Mouse (Mus musculus): ENCODE measurements around the gene Pcgf3. TPM values are rescaled to one million over a fixed set of nuclear protein-coding genes. Genes with fewer than 3 reads are reported as not detected.
A peak's percentile ranks its signal among the peaks of the same experiment; 100 is the strongest.

Pcgf3 gene
- polyA plus RNA-seq (2012; rRNA removed), result 3.1 and 3.9 TPM in 2 replicates

DNA sequence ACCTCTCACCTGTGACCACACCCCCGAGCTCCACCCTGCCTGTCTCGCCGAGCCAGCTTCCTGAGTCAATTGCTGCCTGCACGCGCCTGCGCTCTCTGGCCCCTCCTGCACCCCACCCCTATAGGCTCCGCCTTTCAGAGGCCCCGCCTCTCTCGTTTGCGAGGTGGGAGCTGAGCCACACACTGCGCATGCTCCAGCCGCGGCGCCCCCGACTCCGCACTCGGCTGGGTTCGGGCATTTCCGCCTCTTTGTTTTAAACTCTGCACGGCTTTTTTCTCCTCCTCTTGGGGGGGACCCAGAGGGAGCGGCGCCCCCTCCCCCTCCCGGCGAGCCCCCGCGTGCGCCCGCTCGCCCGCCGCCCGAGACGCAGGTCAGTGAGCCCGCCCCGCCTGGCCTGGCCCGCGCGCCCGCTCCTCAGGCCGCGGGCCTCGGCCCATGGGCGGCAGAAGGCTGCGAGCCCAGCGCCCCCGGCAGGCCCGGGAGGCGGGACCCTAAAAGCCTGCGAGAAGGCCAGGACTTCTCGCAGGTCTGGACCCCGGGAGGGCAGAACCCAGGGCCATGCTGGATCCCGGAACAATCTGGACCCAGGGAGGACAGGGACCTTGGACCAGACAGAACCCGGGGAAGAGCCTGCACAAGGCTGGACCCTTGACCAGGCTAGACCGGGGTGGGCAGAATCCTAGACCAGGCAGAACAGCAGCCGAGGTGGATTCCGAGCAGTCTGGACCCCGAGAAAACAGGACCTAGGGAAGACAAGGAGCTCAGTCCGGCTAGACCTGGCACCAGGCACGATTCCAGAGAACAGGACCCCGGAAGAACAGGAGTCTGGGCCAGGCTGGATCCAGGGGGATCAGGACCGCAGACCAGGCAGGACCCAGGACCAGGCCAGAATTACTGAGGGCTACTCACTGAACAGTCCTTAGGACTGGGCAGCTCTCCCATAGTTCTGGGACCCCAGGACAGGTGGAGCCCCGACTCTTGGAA is at the start of gene Pcgf3:
TSS of gene Pcgf3 (plus strand) at position 151 of the 984 bp plus-strand sequence.
- 0 out of 2 replicates have a peak, but pooled peaks have one; percentile 8 for TF ChIP-seq POLR2A (IDR thresholded peaks at IDR 0.05; ENCODE audit: low read depth, low read length)
- TF ChIP-seq CTCF (IDR thresholded peaks at IDR 0.05; ENCODE audit: extremely low read depth, insufficient read depth, insufficient read length, insufficient replicate concordance), result no peak
- Histone ChIP-seq H3K4me3 (ENCODE audit: extremely low read depth, insufficient read depth, insufficient read length) (peak within 1 kb of the TSS; percentile 63), H3K36me3 (ENCODE audit: control insufficient read depth, insufficient read depth, low read length) (no peaks in the 10 kb centered on the region), H3K27me3 (ENCODE audit: control insufficient read depth, insufficient read depth, low read length) (no peaks in the 10 kb centered on the region), H3K27ac (ENCODE audit: insufficient read depth, low read length) (no peak within 1 kb of the TSS), H3K4me1 (ENCODE audit: control insufficient read depth, insufficient read depth, insufficient read length) (peaks cover 13% of the 10 kb centered on the region; the same call in 1 of the 2 replicates)
- DNase-seq (ENCODE audit: low read depth in 1 of 2, low spot score in 2 of 2), result peak; percentile 87 to 99
- 2% methylated on average over 57 of the region's 62 CpGs for WGBS

DNA sequence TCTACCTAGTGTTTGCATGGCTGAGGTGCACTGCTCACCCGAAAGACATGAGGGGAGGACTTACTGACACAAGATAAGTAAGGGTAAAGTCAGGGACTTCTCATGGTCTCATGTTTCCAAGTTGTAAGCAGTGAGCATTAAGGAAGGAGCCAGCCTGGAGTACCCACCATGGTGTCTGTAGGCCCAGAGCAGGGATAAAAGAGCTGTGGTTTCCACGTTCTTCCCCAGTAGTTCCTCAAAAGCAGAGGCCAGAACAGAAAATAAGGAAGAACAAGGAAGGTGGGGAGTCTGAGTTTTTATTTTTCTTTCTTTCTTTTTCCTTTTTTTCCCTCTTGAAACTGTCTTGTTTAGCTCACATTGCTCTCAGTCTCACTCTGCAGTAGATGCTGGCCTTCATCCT is 46.3 kb upstream of the Pcgf3 start:
- H3K4me1 ChIP-seq (ENCODE audit: control insufficient read depth, insufficient read depth, insufficient read length), result no peaks in the 10 kb centered on the region
- no peak overlapping the region for H3K4me3 ChIP-seq (ENCODE audit: extremely low read depth, insufficient read depth, insufficient read length)
- DNase-seq (ENCODE audit: low read depth in 1 of 2, low spot score in 2 of 2), result no peak
- H3K27me3 ChIP-seq (ENCODE audit: control insufficient read depth, insufficient read depth, low read length), result no peaks in the 10 kb centered on the region
- no peaks in the 10 kb centered on the region for H3K36me3 ChIP-seq (ENCODE audit: control insufficient read depth, insufficient read depth, low read length)
- 58% methylated on average over 2 of the region's 2 CpGs for WGBS
- no peak for TF ChIP-seq POLR2A (IDR thresholded peaks at IDR 0.05; ENCODE audit: low read depth, low read length)
- no peak overlapping the region for H3K27ac ChIP-seq (ENCODE audit: insufficient read depth, low read length)

DNA sequence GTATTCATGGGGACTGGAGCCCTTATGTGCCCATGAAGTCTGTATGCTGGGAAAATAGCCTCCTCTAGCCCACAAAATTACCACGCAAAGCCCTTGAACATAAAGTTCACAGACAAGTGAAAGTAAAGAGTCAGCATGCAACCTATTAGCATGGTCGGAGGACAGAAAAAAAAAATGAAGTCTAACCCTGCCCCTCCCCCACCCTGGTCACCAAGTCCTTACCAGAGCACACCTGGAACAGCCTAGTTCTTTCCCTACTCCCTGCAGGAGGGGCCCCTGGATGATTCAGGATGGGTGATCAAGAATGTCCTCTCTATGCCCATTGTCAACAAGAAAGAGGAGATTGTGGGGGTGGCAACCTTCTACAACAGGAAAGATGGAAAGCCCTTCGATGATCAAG is 38.3 kb upstream of the Pcgf3 start:
- H3K27me3 ChIP-seq (ENCODE audit: control insufficient read depth, insufficient read depth, low read length), result no peaks in the 10 kb centered on the region
- no peaks in the 10 kb centered on the region for H3K4me1 ChIP-seq (ENCODE audit: control insufficient read depth, insufficient read depth, insufficient read length)
- 79% methylated on average over 3 of the region's 3 CpGs for WGBS
- no peak overlapping the region for H3K4me3 ChIP-seq (ENCODE audit: extremely low read depth, insufficient read depth, insufficient read length)
- TF ChIP-seq POLR2A (IDR thresholded peaks at IDR 0.05; ENCODE audit: low read depth, low read length), result no peak
- no peak for TF ChIP-seq CTCF (IDR thresholded peaks at IDR 0.05; ENCODE audit: extremely low read depth, insufficient read depth, insufficient read length, insufficient replicate concordance)
- DNase-seq (ENCODE audit: low read depth in 1 of 2, low spot score in 2 of 2), result no peak
- H3K36me3 ChIP-seq (ENCODE audit: control insufficient read depth, insufficient read depth, low read length), result no peaks in the 10 kb centered on the region
- H3K27ac ChIP-seq (ENCODE audit: insufficient read depth, low read length), result no peak overlapping the region

DNA sequence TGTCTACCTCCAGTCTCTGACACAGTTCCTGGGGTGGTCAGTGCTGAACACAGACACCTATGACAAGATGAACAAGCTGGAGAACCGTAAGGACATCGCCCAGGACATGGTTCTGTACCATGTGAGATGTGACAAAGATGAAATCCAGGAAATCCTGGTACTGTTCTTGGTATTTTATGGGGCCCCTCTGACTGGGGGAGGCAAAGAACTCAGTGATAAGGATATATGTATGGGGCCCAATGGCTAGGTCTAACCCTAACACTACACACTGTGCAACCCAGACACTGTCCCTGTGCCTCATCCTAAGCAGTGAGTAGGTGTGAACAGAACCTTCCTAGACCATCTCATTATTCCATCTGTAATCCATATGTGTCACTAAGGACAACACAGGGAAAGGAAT is 37.6 kb upstream of the Pcgf3 start:
- TF ChIP-seq POLR2A (IDR thresholded peaks at IDR 0.05; ENCODE audit: low read depth, low read length) (no peak), CTCF (IDR thresholded peaks at IDR 0.05; ENCODE audit: extremely low read depth, insufficient read depth, insufficient read length, insufficient replicate concordance) (no peak)

DNA sequence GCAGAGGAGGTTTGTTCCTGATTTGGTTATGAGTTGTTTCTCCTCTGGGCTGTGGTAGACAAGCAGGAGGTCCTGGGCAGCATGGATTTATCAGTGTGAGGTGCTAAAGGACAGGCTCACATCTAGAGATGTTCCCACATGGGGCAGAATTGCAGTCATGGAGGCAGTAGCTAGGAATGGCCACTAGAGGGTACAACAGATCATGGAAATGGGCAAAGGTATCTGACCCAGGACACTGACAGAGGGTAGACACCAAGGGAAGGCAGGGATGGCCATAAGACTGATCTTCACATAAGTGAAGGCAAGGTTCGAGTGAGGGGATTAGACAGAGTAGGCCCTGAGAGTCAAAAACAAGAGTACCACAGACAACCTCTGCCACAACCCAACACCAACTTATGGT is 33.8 kb upstream of the Pcgf3 start:
- H3K4me1 ChIP-seq (ENCODE audit: control insufficient read depth, insufficient read depth, insufficient read length), result no peaks in the 10 kb centered on the region
- TF ChIP-seq POLR2A (IDR thresholded peaks at IDR 0.05; ENCODE audit: low read depth, low read length), result no peak
- TF ChIP-seq CTCF (IDR thresholded peaks at IDR 0.05; ENCODE audit: extremely low read depth, insufficient read depth, insufficient read length, insufficient replicate concordance), result peak; percentile 46; the same call in 1 of the 2 replicates
- no peak overlapping the region for H3K27ac ChIP-seq (ENCODE audit: insufficient read depth, low read length)
- WGBS, result 68% methylated on average over 1 of the region's 1 CpGs
- DNase-seq (ENCODE audit: low read depth in 1 of 2, low spot score in 2 of 2), result peak; percentile 3 to 34
- H3K36me3 ChIP-seq (ENCODE audit: control insufficient read depth, insufficient read depth, low read length), result peaks cover 4% of the 10 kb centered on the region; the same call in 1 of the 2 replicates
- H3K27me3 ChIP-seq (ENCODE audit: control insufficient read depth, insufficient read depth, low read length), result no peaks in the 10 kb centered on the region
- no peak overlapping the region for H3K4me3 ChIP-seq (ENCODE audit: extremely low read depth, insufficient read depth, insufficient read length)

More for the DNA sequence above, 37.6 kb upstream of the Pcgf3 start:
- H3K4me3 ChIP-seq (ENCODE audit: extremely low read depth, insufficient read depth, insufficient read length), result no peak overlapping the region
- H3K27me3 ChIP-seq (ENCODE audit: control insufficient read depth, insufficient read depth, low read length), result no peaks in the 10 kb centered on the region
- DNase-seq (ENCODE audit: low read depth in 1 of 2, low spot score in 2 of 2), result no peak
- H3K36me3 ChIP-seq (ENCODE audit: control insufficient read depth, insufficient read depth, low read length), result no peaks in the 10 kb centered on the region
- no peak overlapping the region for H3K27ac ChIP-seq (ENCODE audit: insufficient read depth, low read length)
- H3K4me1 ChIP-seq (ENCODE audit: control insufficient read depth, insufficient read depth, insufficient read length), result no peaks in the 10 kb centered on the region
- 91% methylated on average over 2 of the region's 2 CpGs for WGBS

DNA sequence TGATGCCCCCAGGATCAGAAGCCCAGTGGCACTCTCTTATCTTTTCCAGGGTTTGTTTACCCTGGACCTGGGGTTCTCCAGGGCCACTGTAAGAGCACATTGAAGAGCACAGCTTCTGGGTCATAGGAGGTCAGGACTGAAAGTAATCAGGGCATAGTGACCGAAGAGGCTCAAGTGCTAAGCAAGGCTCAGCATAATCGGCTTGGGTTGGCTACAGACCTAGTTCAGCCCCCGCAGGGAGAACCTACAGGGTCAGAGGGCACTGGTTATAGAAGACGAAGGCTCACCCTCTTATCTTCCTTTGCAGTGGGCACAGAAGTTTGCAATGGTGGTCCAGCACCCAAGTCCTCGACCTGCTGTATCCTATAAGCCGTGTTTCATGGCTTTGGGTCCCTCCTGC is 29.8 kb upstream of the Pcgf3 start:
- H3K27me3 ChIP-seq (ENCODE audit: control insufficient read depth, insufficient read depth, low read length), result no peaks in the 10 kb centered on the region
- H3K27ac ChIP-seq (ENCODE audit: insufficient read depth, low read length), result no peak overlapping the region
- no peak for DNase-seq (ENCODE audit: low read depth in 1 of 2, low spot score in 2 of 2)
- TF ChIP-seq POLR2A (IDR thresholded peaks at IDR 0.05; ENCODE audit: low read depth, low read length) (no peak), CTCF (IDR thresholded peaks at IDR 0.05; ENCODE audit: extremely low read depth, insufficient read depth, insufficient read length, insufficient replicate concordance) (no peak)
- H3K36me3 ChIP-seq (ENCODE audit: control insufficient read depth, insufficient read depth, low read length), result peaks cover 4% of the 10 kb centered on the region
- peaks cover 7% of the 10 kb centered on the region; the same call in 1 of the 2 replicates for H3K4me1 ChIP-seq (ENCODE audit: control insufficient read depth, insufficient read depth, insufficient read length)
- 91% methylated on average over 6 of the region's 6 CpGs for WGBS
- no peak overlapping the region for H3K4me3 ChIP-seq (ENCODE audit: extremely low read depth, insufficient read depth, insufficient read length)
